Mouse (Mus musculus): ENCODE results near the gene Cchcr1. TPM values are rescaled to one million over a fixed set of nuclear protein-coding genes. Genes with fewer than 3 reads are reported as not detected.
A peak's percentile ranks its signal among the peaks of the same experiment; 100 is the strongest.

Gene Cchcr1
- polyA plus RNA-seq, 3 experiments from 2014 or later: 4.8 to 7.1 (median 6.0) TPM

- ATAC-seq: peak; percentile 29
Measured at GRCm38 (mm10) chr17:35515911-35516640, 824 bp upstream of the Cchcr1 start.

DNA sequence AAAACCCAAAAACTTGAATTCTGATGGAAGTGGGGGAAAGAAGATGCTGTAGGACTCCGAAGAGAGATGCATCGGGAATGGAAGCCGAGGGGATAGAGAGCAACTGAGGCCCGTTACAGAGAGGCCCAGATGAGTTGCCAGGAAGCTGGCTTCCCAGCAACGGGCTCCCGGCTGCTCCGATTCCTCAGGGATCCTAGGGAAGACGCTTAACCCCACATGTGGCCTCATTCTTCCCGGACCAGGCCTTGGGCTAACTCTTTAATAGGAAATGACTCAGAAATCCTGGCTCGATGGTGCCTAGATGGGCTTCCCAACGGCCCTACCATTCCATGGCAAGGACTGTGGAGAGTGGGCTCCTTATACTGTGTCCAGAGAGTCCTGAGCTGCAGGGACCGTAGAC, 626 bp downstream of the Cchcr1 start:
- ATAC-seq: no peak

GRCm38 (mm10) chr17:35524354-35524753, 7.5 kb downstream of the Cchcr1 start:
- no peak for ATAC-seq

GRCm38 (mm10) chr17:35526644-35527043, 9.7 kb downstream of the Cchcr1 start:
- ATAC-seq: no peak

DNA sequence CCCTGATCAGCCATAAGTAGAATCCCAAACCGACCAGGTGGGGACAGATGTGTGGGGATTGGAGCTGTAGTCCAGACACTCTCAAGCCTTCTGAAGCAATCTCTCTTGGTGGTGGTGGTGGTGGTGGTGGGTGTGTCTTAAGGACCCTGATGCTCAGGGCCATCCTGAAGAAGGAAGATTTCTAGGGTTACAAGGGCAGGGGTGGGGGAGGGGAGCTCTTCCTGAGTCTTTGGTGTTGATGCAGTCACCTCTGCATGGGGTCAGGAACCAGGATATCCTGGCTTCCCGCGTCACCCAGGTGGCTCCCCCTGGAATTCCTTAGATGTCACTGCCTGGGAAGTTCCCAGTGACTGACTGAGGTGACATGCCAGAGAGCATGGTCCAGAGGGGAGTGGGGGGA, 15.5 kb downstream of the Cchcr1 start:
- ATAC-seq: no peak

GRCm38 (mm10) chr17:35532901-35533300, 16.0 kb downstream of the Cchcr1 start, which contains the start of gene Psors1c2:
Gene Psors1c2, plus strand, starts transcription at chr17:35533201.
- ATAC-seq: no peak

DNA sequence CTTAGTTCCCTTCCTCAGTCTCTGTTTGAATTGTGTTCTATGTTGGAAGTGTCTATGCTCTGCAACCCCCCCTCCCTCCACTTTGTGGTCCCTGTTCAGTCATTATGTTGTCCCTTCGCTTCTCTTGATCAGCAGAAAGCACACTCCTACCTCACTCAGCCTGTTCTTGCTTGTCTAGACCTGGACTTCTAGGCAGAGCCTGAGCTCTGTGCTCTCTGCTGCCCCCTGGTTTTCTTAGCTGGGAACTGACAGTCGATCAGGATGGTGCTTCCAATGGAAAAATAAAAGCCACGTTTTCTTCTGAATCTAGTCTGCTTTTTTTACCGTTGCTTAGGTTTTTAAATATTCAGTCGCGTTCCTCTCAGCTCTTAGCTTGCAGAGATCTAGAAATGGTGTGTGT, 17.4 kb downstream of the Cchcr1 start:
- no peak for ATAC-seq

DNA sequence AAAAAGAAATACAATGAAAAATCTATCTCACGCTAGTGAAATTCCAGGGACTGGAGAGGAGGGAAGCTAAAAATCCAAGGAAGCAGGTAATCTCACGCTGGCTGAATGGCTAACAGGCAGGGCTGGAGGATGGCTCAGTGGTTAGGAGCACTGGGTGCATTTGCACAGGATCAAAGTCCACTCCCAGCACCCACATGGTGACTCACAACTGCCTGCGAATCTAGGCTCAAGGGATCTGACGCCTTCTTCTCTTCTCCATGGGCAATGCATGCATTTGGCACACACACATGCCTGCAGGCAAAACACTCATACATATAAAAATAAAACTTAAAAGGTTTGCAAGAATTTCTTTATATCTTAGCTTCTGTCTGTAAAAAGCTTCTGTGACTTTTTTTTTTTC, 20.5 kb downstream of the Cchcr1 start:
- no peak for ATAC-seq

DNA sequence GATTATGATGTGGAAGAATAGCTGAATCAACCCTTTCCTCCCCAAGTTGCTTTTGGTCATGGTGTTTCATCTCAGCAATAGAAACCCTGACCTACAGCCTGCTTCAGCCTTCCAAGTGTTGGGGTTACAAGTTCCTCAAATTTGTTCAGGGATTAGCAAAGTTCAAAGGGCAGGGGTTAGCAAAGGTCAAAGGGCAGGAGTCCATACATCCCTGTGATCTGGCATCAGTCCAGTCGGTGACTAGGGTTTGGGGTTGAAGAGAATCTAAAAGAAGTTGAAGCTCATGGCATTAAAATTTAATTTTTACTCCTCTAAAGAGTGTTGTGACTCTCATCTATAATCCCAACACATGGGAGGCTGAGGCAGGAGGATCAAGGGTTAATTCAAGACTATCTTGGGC, 21.6 kb downstream of the Cchcr1 start:
- ATAC-seq: no peak

DNA sequence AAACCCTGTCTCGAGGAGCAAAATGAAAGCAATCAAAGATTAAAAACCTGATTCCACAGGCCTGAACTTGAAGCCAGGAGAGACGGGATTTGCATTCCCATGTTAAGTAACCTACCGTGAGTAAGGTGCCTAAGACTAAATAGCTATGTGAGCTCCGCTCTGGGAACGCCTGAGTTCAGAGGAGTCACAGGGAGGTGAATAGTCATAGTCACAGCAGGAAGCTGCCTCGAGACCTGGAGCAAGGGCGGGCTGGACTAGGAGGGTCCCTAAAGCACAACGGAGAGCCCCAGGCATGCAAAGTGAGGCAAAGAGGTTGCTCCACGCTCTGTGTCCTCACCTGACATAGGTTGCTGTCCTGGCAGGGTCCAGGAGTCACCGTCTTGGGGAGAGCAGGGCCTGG, 22.6 kb downstream of the Cchcr1 start:
- ATAC-seq: no peak

DNA sequence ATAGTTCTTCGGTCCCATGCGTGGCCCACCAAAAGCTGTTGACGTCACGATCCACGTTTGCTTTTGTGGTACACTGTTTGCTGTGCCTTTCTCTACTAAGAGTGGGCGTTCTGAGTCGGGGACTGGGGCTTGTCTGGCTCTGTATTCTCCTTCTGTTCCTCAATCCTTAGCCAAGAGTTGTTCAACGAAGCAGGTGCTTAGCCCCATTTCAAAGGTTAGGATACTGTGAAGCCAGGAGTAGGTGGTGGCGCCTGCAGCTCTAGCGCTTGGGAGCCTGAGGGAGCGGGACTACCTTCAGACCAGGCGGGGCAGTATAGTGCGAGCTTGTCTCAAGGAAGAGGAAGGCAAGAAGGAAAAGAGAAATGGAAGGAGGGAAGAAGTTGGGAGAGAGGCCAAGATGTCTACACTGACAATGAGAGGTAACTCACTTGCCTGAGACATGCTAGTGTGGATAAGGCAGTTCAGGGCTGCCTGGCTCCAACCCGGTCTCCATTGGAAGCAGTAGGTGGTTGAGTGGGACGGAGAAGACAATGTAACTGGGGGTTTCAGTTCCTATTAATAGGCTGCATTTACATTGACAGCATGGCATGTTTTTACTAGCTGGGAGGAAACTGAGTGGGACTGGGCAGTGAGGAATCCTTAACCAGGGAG, 26.0 kb downstream of the Cchcr1 start:
- ATAC-seq: no peak

- no peak for ATAC-seq
Measured at GRCm38 (mm10) chr17:35543412-35543861, 26.5 kb downstream of the Cchcr1 start.

DNA sequence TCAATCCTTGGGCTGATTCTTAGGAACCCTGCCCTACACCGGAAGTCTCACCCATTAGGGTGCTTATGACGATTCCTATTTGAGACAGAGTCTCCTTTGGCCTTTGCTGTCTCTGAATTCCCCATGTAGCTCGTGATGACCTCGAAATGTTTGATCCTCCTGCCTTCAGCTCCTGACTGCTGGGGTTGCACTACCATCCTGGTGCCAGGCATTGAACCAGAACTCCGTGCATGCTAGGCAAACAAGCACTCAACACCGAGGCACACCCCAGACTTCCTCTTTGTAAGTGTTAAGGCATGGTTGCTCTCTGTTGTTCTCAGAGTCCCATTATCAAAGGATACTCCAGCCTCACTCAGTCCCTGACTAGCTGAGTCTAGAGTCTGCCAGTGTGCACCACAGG, 27.1 kb downstream of the Cchcr1 start:
- ATAC-seq: no peak

GRCm38 (mm10) chr17:35544680-35545079, 27.8 kb downstream of the Cchcr1 start:
- no peak for ATAC-seq

GRCm38 (mm10) chr17:35547465-35547864, 30.6 kb downstream of the Cchcr1 start:
- no peak for ATAC-seq

- ATAC-seq: no peak
Measured at GRCm38 (mm10) chr17:35548636-35549035, 31.7 kb downstream of the Cchcr1 start.

GRCm38 (mm10) chr17:35549437-35550142, 32.7 kb downstream of the Cchcr1 start:
- ATAC-seq: no peak

GRCm38 (mm10) chr17:35550143-35550494, 33.2 kb downstream of the Cchcr1 start:
- ATAC-seq: no peak

GRCm38 (mm10) chr17:35550871-35551270, 34.0 kb downstream of the Cchcr1 start:
- ATAC-seq: no peak

- ATAC-seq: no peak
Measured at GRCm38 (mm10) chr17:35551881-35552414, 35.0 kb downstream of the Cchcr1 start, which contains the start of gene Cdsn. Gene Cdsn, plus strand, starts transcription at chr17:35552128.

- no peak for ATAC-seq
Measured at GRCm38 (mm10) chr17:35554321-35554720, 37.4 kb downstream of the Cchcr1 start.

GRCm38 (mm10) chr17:35554761-35555397, 38.0 kb downstream of the Cchcr1 start:
- ATAC-seq: no peak

Measured in inflammation-experienced regulatory T-cells, adult 6 months (primary cell).